1 mouse cellular context compared by ENCODE assay signal in the genomic region with DNA sequence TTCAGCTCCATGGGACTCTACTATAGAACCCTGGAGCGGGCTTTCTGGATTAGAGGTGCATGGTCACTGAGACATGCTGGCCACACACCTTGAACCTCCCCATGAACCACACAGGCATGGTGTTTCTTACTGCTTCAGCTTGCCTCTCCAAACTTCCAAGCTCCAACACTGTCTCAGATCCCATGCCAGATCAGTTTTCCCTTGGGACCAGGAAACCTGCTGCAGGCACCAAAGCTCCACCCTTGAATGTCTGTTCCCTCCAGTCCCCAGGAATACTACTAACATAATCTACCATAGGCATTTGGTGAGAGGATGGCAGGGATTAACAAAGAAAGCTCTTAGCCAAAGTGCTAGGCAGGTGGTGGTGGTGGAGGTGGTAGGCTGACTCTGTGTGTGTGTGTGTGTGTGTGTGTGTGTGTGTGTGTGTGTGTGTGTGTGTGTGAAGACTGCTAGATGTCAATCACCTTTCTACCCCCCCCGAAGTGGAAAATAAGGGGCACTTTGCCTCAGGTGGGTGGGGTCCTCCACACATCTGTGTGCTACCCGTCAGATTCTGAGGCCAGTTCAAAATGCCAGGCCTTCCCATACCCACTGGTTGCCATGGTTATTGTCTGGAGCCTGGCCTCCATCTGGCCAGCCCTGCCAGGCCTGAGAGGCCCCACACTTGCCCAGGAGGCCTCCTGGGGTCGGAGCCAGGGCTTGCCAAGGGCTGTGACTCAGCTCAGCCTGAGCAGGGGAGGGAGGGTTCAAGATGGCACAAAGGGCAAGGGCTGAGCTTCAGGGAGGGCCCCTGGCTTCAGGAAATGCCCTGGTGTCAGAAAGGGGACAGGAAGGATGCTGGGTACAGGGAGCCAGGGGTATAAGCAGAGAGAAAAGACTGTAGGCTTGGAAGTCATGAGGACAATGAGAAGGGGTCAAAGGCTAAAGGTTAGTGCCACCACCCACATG.
TF ChIP-seq lines count a peak whose summit lies in the region.

No protein-coding gene starts in this region.

TF ChIP-seq in CH12.LX, 34 proteins besides CTCF, POLR2A, EP300 and RAD21 (continued from another document):
- TF ChIP-seq E2F4 (IDR thresholded peaks at IDR 0.05; ENCODE audit: insufficient replicate concordance, low read depth, low read length) (no peak), MAZ (IDR thresholded peaks at IDR 0.05; ENCODE audit: low read depth, low read length) (0 out of 2 replicates have a peak, but pooled peaks have one; percentile 59), NRF1 (IDR thresholded peaks at IDR 0.05; ENCODE audit: low read depth, low read length) (peak; percentile 19; the same call in 1 of the 2 replicates), GABPA (IDR thresholded peaks at IDR 0.05; ENCODE audit: insufficient replicate concordance, low read depth, low read length) (no peak), SIN3A (IDR thresholded peaks at IDR 0.05; ENCODE audit: low read length) (peak; percentile 68; the same call in 1 of the 2 replicates), TCF12 (IDR thresholded peaks at IDR 0.05; ENCODE audit: low read depth, low read length) (peak; percentile 53), ZKSCAN1 (IDR thresholded peaks at IDR 0.05; ENCODE audit: borderline replicate concordance, low read depth, low read length) (no peak), NELFE (IDR thresholded peaks at IDR 0.05; ENCODE audit: low read depth, low read length) (no peak), UBTF (IDR thresholded peaks at IDR 0.05; ENCODE audit: low read depth, low read length) (no peak), ETS1 (conservative IDR thresholded peaks at IDR 0.05; ENCODE audit: low read depth, low read length) (no peak), ELF1 (IDR thresholded peaks at IDR 0.05; ENCODE audit: low read depth, low read length) (peak; percentile 44; the same call in 1 of the 2 replicates), MXI1 (IDR thresholded peaks at IDR 0.05; ENCODE audit: low read depth, low read length) (peak; percentile 59), ZNF384 (IDR thresholded peaks at IDR 0.05; ENCODE audit: low read depth, low read length) (no peak), JUN (IDR thresholded peaks at IDR 0.05; ENCODE audit: insufficient read depth, low read depth, low read length) (no peak), JUND (conservative IDR thresholded peaks at IDR 0.05; ENCODE audit: low read depth, low read length) (no peak), CHD1 (IDR thresholded peaks at IDR 0.05; ENCODE audit: low read depth, low read length) (no peak), CHD2 (IDR thresholded peaks at IDR 0.05; ENCODE audit: low read length) (peak; percentile 57; the same call in 1 of the 2 replicates), MEF2A (IDR thresholded peaks at IDR 0.05; ENCODE audit: borderline replicate concordance, low read depth, low read length) (peak; percentile 42; the same call in 1 of the 2 replicates), USF2 (conservative IDR thresholded peaks at IDR 0.05; ENCODE audit: low read depth, low read length) (no peak)
